8 mouse cellular contexts compared by ENCODE assay signal in genomic region chr14:49782715-49783531, GRCm38 (mm10). TPM values are rescaled to one million over a fixed set of nuclear protein-coding genes. Genes with fewer than 3 reads are reported as not detected.
DNase-seq lines count a peak whose midpoint lies in the region; ATAC-seq and TF ChIP-seq lines count a peak whose summit lies in the region.

Gene Armh4, minus strand, starts transcription at chr14:49783383.

- H3K4me3 ChIP-seq in forebrain, embryonic 13.5 days: peak within 1 kb of the TSS; percentile 67
- H3K4me3 ChIP-seq in heart, embryonic 16.5 days (ENCODE audit: low read length): peak within 1 kb of the TSS; percentile 64
- peak within 1 kb of the TSS; percentile 77 for H3K4me3 ChIP-seq in midbrain, postnatal 0 days (ENCODE audit: low read depth, low read length)

- 0 out of 2 replicates have a peak, but pooled peaks cover 2% of the 10 kb centered on the region for H3K27me3 ChIP-seq in forebrain, embryonic 13.5 days
- H3K27me3 ChIP-seq in heart, embryonic 16.5 days (ENCODE audit: control insufficient read depth, insufficient read depth, low read length): no peaks in the 10 kb centered on the region
- no peaks in the 10 kb centered on the region for H3K27me3 ChIP-seq in midbrain, postnatal 0 days (ENCODE audit: insufficient read depth, low read length)

- peak within 1 kb of the TSS; percentile 79 for H3K9ac ChIP-seq in forebrain, embryonic 13.5 days
- H3K9ac ChIP-seq in heart, embryonic 16.5 days (ENCODE audit: low read length): peak within 1 kb of the TSS; percentile 64
- H3K9ac ChIP-seq in midbrain, postnatal 0 days (replicated peaks; ENCODE audit: low read length, poor library complexity, severe bottlenecking): peak within 1 kb of the TSS; percentile 77

- H3K27ac ChIP-seq in forebrain, embryonic 13.5 days: peak within 1 kb of the TSS; percentile 26; the same call in 1 of the 2 replicates
- H3K27ac ChIP-seq in heart, embryonic 16.5 days (ENCODE audit: low read length): peak within 1 kb of the TSS; percentile 76
- H3K27ac ChIP-seq in midbrain, postnatal 0 days (ENCODE audit: low read depth, low read length): peak within 1 kb of the TSS; percentile 62; the same call in 1 of the 2 replicates

- peak; percentile 95 for DNase-seq in cerebellum, adult 11-12 months
- peak; percentile 78 for DNase-seq in kidney, postnatal 14 days
- DNase-seq in liver: peak; percentile 45
- DNase-seq in midbrain, postnatal 0 days (ENCODE audit: low spot score): peak; percentile 93
- DNase-seq in testis, postnatal 14 days (ENCODE audit: low spot score): peak; percentile 42
- no peak for DNase-seq in spleen, adult 18-20 months

- H3K4me1 ChIP-seq in forebrain, embryonic 13.5 days: peaks cover 15% of the 10 kb centered on the region; the same call in 1 of the 2 replicates
- peaks cover 14% of the 10 kb centered on the region for H3K4me1 ChIP-seq in heart, embryonic 16.5 days (ENCODE audit: control insufficient read depth, insufficient read depth, low read length)
- peaks cover 5% of the 10 kb centered on the region; the same call in 1 of the 2 replicates for H3K4me1 ChIP-seq in midbrain, postnatal 0 days (ENCODE audit: insufficient read depth, low read length)

- no peaks in the 10 kb centered on the region for H3K9me3 ChIP-seq in forebrain, embryonic 13.5 days (replicated peaks)
- no peaks in the 10 kb centered on the region for H3K9me3 ChIP-seq in heart, embryonic 16.5 days (replicated peaks; ENCODE audit: control insufficient read depth, low read length)
- no peaks in the 10 kb centered on the region for H3K9me3 ChIP-seq in midbrain, postnatal 0 days (ENCODE audit: low read length)

- H3K36me3 ChIP-seq in forebrain, embryonic 13.5 days (ENCODE audit: poor library complexity, severe bottlenecking): no peaks in the 10 kb centered on the region
- no peaks in the 10 kb centered on the region for H3K36me3 ChIP-seq in heart, embryonic 16.5 days (ENCODE audit: control insufficient read depth, insufficient read depth)
- no peaks in the 10 kb centered on the region for H3K36me3 ChIP-seq in midbrain, postnatal 0 days (ENCODE audit: insufficient read depth, low read length)

- no peak for TF ChIP-seq CTCF in midbrain, postnatal 0 days (IDR thresholded peaks at IDR 0.05)

- ATAC-seq in forebrain, embryonic 13.5 days: peak; percentile 100
- ATAC-seq in heart, embryonic 16.5 days (replicated peaks; ENCODE audit: extremely low read depth, insufficient read depth, low FRiP score): peak; percentile 99
- ATAC-seq in midbrain, postnatal 0 days (ENCODE audit: low FRiP score): peak; percentile 97

- peak within 1 kb of the TSS; percentile 69 for H3K4me2 ChIP-seq in forebrain, embryonic 13.5 days
- peak within 1 kb of the TSS; percentile 76 for H3K4me2 ChIP-seq in heart, embryonic 16.5 days (ENCODE audit: low read depth, low read length)
- H3K4me2 ChIP-seq in midbrain, postnatal 0 days (ENCODE audit: low read depth, low read length, poor library complexity, severe bottlenecking): peak within 1 kb of the TSS; percentile 76

- under 1% methylated on average over 24 of the region's 24 CpGs for WGBS in forebrain, embryonic 13.5 days
- WGBS in heart, embryonic 16.5 days: 1% methylated on average over 24 of the region's 24 CpGs
- 1% methylated on average over 24 of the region's 24 CpGs for WGBS in midbrain, postnatal 0 days

RNA-seq across cellular contexts. Expression of gene Armh4, which starts in this region (rescaled TPM):
- 12.2 and 14.7 TPM in 2 replicates for polyA plus RNA-seq in forebrain, embryonic 13.5 days (2015; fragmentation: Nextera tagmentation; extraction: Ambion mirVana)
- 39.1 and 40.8 TPM in 2 replicates for polyA plus RNA-seq in heart, embryonic 16.5 days (2015; fragmentation: Nextera tagmentation; extraction: Ambion mirVana)
- 23.3 and 24.6 TPM in 2 replicates for total RNA-seq in midbrain, postnatal 0 days (2014; rRNA removed)
- 17.9 and 18.1 TPM in 2 replicates for polyA plus RNA-seq in midbrain, postnatal 0 days (2015; fragmentation: Nextera tagmentation; extraction: Ambion mirVana)

Comparison
In these comparisons a context has a peak if more than half of its experiments do, and no peak if none do; other contexts are left out.
1. DNase-seq: peak in cerebellum, adult 11-12 months (single experiment), kidney, postnatal 14 days (single experiment), liver (single experiment), midbrain, postnatal 0 days (single experiment) and testis, postnatal 14 days (single experiment); none in spleen, adult 18-20 months (0 of 2).
2. H3K27ac ChIP-seq: peak in every context shown above with its lines; median percentile 76 in heart, embryonic 16.5 days; 62 in midbrain, postnatal 0 days; 26 in forebrain, embryonic 13.5 days.
3. Peak in every context shown above with its lines, with median percentiles within 50 percentile points of each other: ATAC-seq, H3K4me2 ChIP-seq, H3K4me3 ChIP-seq and H3K9ac ChIP-seq.